Mouse (Mus musculus) thymus, postnatal 25 days (tissue): ENCODE data around the gene Gsto2.

ENCODE experiments used
- DNase-seq: peaks from one replicate; pipeline ENCODE4 v3.0.0; 2022

Gene Gsto2

GRCm38 (mm10) chr19:47857957-47858942 lies 7.1 kb upstream of the Gsto2 start:
- DNase-seq: no peak

GRCm38 (mm10) chr19:47859180-47859579 lies 6.2 kb upstream of the Gsto2 start:
- no peak for DNase-seq

GRCm38 (mm10) chr19:47862581-47862980 lies 2.8 kb upstream of the Gsto2 start:
- DNase-seq: no peak

- DNase-seq: no peak
These were observed 1.3 kb upstream of the Gsto2 start for GRCm38 (mm10) chr19:47864051-47864450.

GRCm38 (mm10) chr19:47864721-47865120 lies 613 bp upstream of the Gsto2 start:
- no peak for DNase-seq

GRCm38 (mm10) chr19:47867628-47868175 lies 2.4 kb downstream of the Gsto2 start:
- DNase-seq: no peak

- no peak for DNase-seq
These were observed 3.6 kb downstream of the Gsto2 start for GRCm38 (mm10) chr19:47868951-47869350.

GRCm38 (mm10) chr19:47869516-47869915 lies 4.2 kb downstream of the Gsto2 start:
- no peak for DNase-seq

- DNase-seq: no peak
These were observed 4.8 kb downstream of the Gsto2 start for GRCm38 (mm10) chr19:47870102-47870666.

GRCm38 (mm10) chr19:47871515-47871914 lies 6.2 kb downstream of the Gsto2 start:
- DNase-seq: no peak

GRCm38 (mm10) chr19:47876252-47876651 lies 10.9 kb downstream of the Gsto2 start:
- DNase-seq: no peak

GRCm38 (mm10) chr19:47881538-47881937 lies 16.2 kb downstream of the Gsto2 start:
- no peak for DNase-seq

GRCm38 (mm10) chr19:47882151-47882881 lies 17.0 kb downstream of the Gsto2 start:
- DNase-seq: peak; percentile 88

GRCm38 (mm10) chr19:47882882-47883254 lies 17.5 kb downstream of the Gsto2 start:
- DNase-seq: no peak

GRCm38 (mm10) chr19:47884296-47885085 lies 19.2 kb downstream of the Gsto2 start:
- DNase-seq: no peak

GRCm38 (mm10) chr19:47885191-47885743 lies 19.9 kb downstream of the Gsto2 start:
- no peak for DNase-seq

- DNase-seq: no peak
These were observed 20.6 kb downstream of the Gsto2 start for GRCm38 (mm10) chr19:47885886-47886285.

- DNase-seq: no peak
These were observed 21.3 kb downstream of the Gsto2 start for GRCm38 (mm10) chr19:47886617-47887016.

- peak; percentile 54 for DNase-seq
These were observed 22.1 kb downstream of the Gsto2 start for GRCm38 (mm10) chr19:47887417-47887816.

- DNase-seq: no peak
These were observed 22.7 kb downstream of the Gsto2 start for GRCm38 (mm10) chr19:47888037-47888436.

- DNase-seq: no peak
These were observed 25.3 kb downstream of the Gsto2 start for GRCm38 (mm10) chr19:47890489-47891130.
